Comparison of ENCODE assay signal across 24 mouse cellular contexts in the genomic region with DNA sequence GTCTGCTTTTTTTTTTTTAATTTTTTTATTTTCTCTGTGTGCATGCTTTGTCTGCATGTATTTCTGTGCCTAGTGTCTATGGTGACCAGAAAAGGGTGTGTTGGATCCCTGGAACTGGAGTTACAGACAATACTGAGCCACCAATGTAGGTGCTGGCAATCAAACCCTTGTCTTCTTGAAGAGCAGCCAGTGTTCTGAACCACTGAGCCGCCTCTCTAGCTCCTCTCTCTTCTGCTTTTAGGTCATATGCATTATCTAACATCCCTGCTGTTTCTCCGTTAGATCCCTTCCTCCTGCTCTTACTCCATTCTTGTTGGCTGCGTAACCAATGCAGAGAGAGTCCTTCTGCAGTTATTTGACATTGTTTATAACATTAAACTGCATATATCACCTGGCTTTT. TPM values are rescaled to one million over a fixed set of nuclear protein-coding genes. Genes with fewer than 3 reads are reported as not detected.
DNase-seq lines count a peak whose midpoint lies in the region; ATAC-seq lines count a peak whose summit lies in the region.
"Had no signal": no experiment of that assay in that cellular context is flagged by ENCODE, and none has a peak within 500 bp of the region (broad histone marks: within the 10 kb centered on the region; RNA-seq: fewer than 3 reads in every experiment).

No protein-coding gene starts in this region.

- intact Hi-C loops in heart, postnatal 36 days (cut with DNase I), result no loop called here

- no peak overlapping the region for H3K9ac ChIP-seq in forebrain, embryonic 12.5 days
- no peak overlapping the region for H3K9ac ChIP-seq in forebrain, embryonic 11.5 days (ENCODE audit: low read length)
- H3K9ac ChIP-seq in midbrain, embryonic 11.5 days (ENCODE audit: low read length), result no peak overlapping the region
- no peak overlapping the region for H3K9ac ChIP-seq in midbrain, embryonic 12.5 days (replicated peaks)
- H3K9ac ChIP-seq in neural tube, embryonic 15.5 days (replicated peaks), result no peak overlapping the region
- H3K9ac ChIP-seq: heart, embryonic 15.5 days had no signal

- WGBS in forebrain, embryonic 12.5 days, result 79% methylated on average over 3 of the region's 3 CpGs
- 78% methylated on average over 3 of the region's 3 CpGs for WGBS in forebrain, embryonic 11.5 days
- WGBS in midbrain, embryonic 10.5 days, result 85% methylated on average over 3 of the region's 3 CpGs
- WGBS in midbrain, embryonic 11.5 days, result 69% methylated on average over 3 of the region's 3 CpGs
- WGBS in midbrain, embryonic 12.5 days, result 71% methylated on average over 3 of the region's 3 CpGs
- WGBS in neural tube, embryonic 15.5 days, result 59% methylated on average over 3 of the region's 3 CpGs

- DNase-seq in forebrain, embryonic 11.5 days (ENCODE audit: low spot score), result no peak
- no peak for DNase-seq in midbrain, embryonic 10.5 days (ENCODE audit: low spot score)
- DNase-seq in midbrain, embryonic 11.5 days (ENCODE audit: low spot score, missing footprints), result no peak
- no peak for DNase-seq in right cerebral cortex, postnatal 4 days
- no peak for DNase-seq in heart, postnatal 36 days
- DNase-seq: adrenal gland, adult 8-10 months; cerebellum, adult 11-12 months; cerebellum, postnatal 36 days; gastrocnemius, postnatal 25 days; heart, adult 2 months; kidney, adult 18-20 months; lung, adult 2 months had no signal

- H3K9me3 ChIP-seq in forebrain, embryonic 12.5 days, result peaks cover 18% of the 10 kb centered on the region
- H3K9me3 ChIP-seq in forebrain, embryonic 11.5 days (ENCODE audit: control insufficient read depth, low read length), result peaks cover 7% of the 10 kb centered on the region; the same call in 1 of the 2 replicates
- H3K9me3 ChIP-seq in midbrain, embryonic 10.5 days (replicated peaks), result peaks cover 27% of the 10 kb centered on the region
- H3K9me3 ChIP-seq in midbrain, embryonic 11.5 days (ENCODE audit: control insufficient read depth, low read length), result peaks cover 14% of the 10 kb centered on the region
- peaks cover 19% of the 10 kb centered on the region for H3K9me3 ChIP-seq in midbrain, embryonic 12.5 days
- no peaks in the 10 kb centered on the region for H3K9me3 ChIP-seq in neural tube, embryonic 15.5 days (replicated peaks)
- H3K9me3 ChIP-seq: heart, embryonic 15.5 days had no signal

- H3K27ac ChIP-seq in forebrain, embryonic 12.5 days, result 0 out of 2 replicates have a peak overlapping the region, but pooled peaks have one; percentile 32
- no peak overlapping the region for H3K27ac ChIP-seq in forebrain, embryonic 11.5 days (ENCODE audit: low read depth, low read length)
- H3K27ac ChIP-seq in midbrain, embryonic 10.5 days (replicated peaks), result peak overlapping the region; percentile 86
- no peak overlapping the region for H3K27ac ChIP-seq in midbrain, embryonic 11.5 days (ENCODE audit: low read depth, low read length)
- peak overlapping the region; percentile 84 for H3K27ac ChIP-seq in midbrain, embryonic 12.5 days (replicated peaks)
- H3K27ac ChIP-seq in neural tube, embryonic 15.5 days (replicated peaks), result peak overlapping the region; percentile 51
- H3K27ac ChIP-seq: embryonic facial prominence, embryonic 10.5 days; heart, adult 2 months; heart, embryonic 15.5 days; kidney, postnatal 0 days; stomach, postnatal 0 days had no signal

- peaks cover 46% of the 10 kb centered on the region for H3K4me1 ChIP-seq in forebrain, embryonic 12.5 days
- H3K4me1 ChIP-seq in forebrain, embryonic 11.5 days (replicated peaks; ENCODE audit: control insufficient read depth, insufficient read depth, low read length), result peaks cover 8% of the 10 kb centered on the region; the same call in 1 of the 2 replicates
- H3K4me1 ChIP-seq in midbrain, embryonic 10.5 days, result peaks cover 45% of the 10 kb centered on the region
- peaks cover 18% of the 10 kb centered on the region; the same call in 1 of the 2 replicates for H3K4me1 ChIP-seq in midbrain, embryonic 11.5 days (ENCODE audit: control insufficient read depth, insufficient read depth, low read length)
- peaks cover 39% of the 10 kb centered on the region for H3K4me1 ChIP-seq in midbrain, embryonic 12.5 days
- peaks cover 61% of the 10 kb centered on the region for H3K4me1 ChIP-seq in neural tube, embryonic 15.5 days

- H3K4me3 ChIP-seq in forebrain, embryonic 12.5 days (replicated peaks), result no peak overlapping the region
- no peak overlapping the region for H3K4me3 ChIP-seq in forebrain, embryonic 11.5 days (ENCODE audit: low read depth, low read length)
- no peak overlapping the region for H3K4me3 ChIP-seq in midbrain, embryonic 10.5 days
- no peak overlapping the region for H3K4me3 ChIP-seq in midbrain, embryonic 11.5 days (ENCODE audit: low read depth, low read length)
- no peak overlapping the region for H3K4me3 ChIP-seq in midbrain, embryonic 12.5 days
- H3K4me3 ChIP-seq in neural tube, embryonic 15.5 days (replicated peaks), result no peak overlapping the region
- H3K4me3 ChIP-seq: embryonic facial prominence, embryonic 10.5 days; heart, adult 2 months; heart, embryonic 15.5 days; megakaryocyte, embryonic 14.5 days; myocyte had no signal

- no peaks in the 10 kb centered on the region for H3K27me3 ChIP-seq in forebrain, embryonic 12.5 days
- H3K27me3 ChIP-seq in forebrain, embryonic 11.5 days (ENCODE audit: control insufficient read depth, insufficient read depth, low read length), result no peaks in the 10 kb centered on the region
- no peaks in the 10 kb centered on the region for H3K27me3 ChIP-seq in midbrain, embryonic 10.5 days (ENCODE audit: low read depth, poor library complexity, severe bottlenecking)
- no peaks in the 10 kb centered on the region for H3K27me3 ChIP-seq in midbrain, embryonic 11.5 days (ENCODE audit: control insufficient read depth, insufficient read depth, low read length)
- H3K27me3 ChIP-seq in midbrain, embryonic 12.5 days, result no peaks in the 10 kb centered on the region
- no peaks in the 10 kb centered on the region for H3K27me3 ChIP-seq in neural tube, embryonic 15.5 days (replicated peaks)
- H3K27me3 ChIP-seq: heart, embryonic 15.5 days; megakaryocyte, embryonic 14.5 days; Patski had no signal

- no peak overlapping the region for H3K4me2 ChIP-seq in forebrain, embryonic 12.5 days
- H3K4me2 ChIP-seq in forebrain, embryonic 11.5 days (ENCODE audit: low read depth, low read length, severe bottlenecking), result no peak overlapping the region
- no peak overlapping the region for H3K4me2 ChIP-seq in midbrain, embryonic 11.5 days
- H3K4me2 ChIP-seq in midbrain, embryonic 12.5 days (replicated peaks), result no peak overlapping the region
- H3K4me2 ChIP-seq in neural tube, embryonic 15.5 days, result peak overlapping the region; percentile 31
- H3K4me2 ChIP-seq: heart, embryonic 15.5 days; liver, embryonic 11.5 days had no signal

- no peak for ATAC-seq in forebrain, embryonic 12.5 days (ENCODE audit: low FRiP score)
- ATAC-seq in forebrain, embryonic 11.5 days (replicated peaks; ENCODE audit: low FRiP score), result no peak
- ATAC-seq in midbrain, embryonic 11.5 days (ENCODE audit: low FRiP score), result no peak
- ATAC-seq in midbrain, embryonic 12.5 days (ENCODE audit: low FRiP score, low read depth), result no peak
- no peak for ATAC-seq in neural tube, embryonic 15.5 days (ENCODE audit: low FRiP score)
- ATAC-seq: Patski had no signal

- peaks cover 53% of the 10 kb centered on the region for H3K36me3 ChIP-seq in forebrain, embryonic 12.5 days (replicated peaks)
- peaks cover 2% of the 10 kb centered on the region; the same call in 1 of the 2 replicates for H3K36me3 ChIP-seq in forebrain, embryonic 11.5 days (ENCODE audit: control insufficient read depth, insufficient read depth, low read length)
- peaks cover 48% of the 10 kb centered on the region for H3K36me3 ChIP-seq in midbrain, embryonic 10.5 days
- peaks cover 24% of the 10 kb centered on the region for H3K36me3 ChIP-seq in midbrain, embryonic 11.5 days (ENCODE audit: control insufficient read depth, insufficient read depth, low read length)
- peaks cover 49% of the 10 kb centered on the region for H3K36me3 ChIP-seq in midbrain, embryonic 12.5 days
- H3K36me3 ChIP-seq in neural tube, embryonic 15.5 days, result peaks cover 35% of the 10 kb centered on the region
- H3K36me3 ChIP-seq: heart, embryonic 15.5 days had no signal

RNA-seq across cellular contexts. Expression of a gene that starts 8.6 kb away (rescaled TPM):
- 185 and 202 TPM in 2 replicates for polyA plus RNA-seq in forebrain, embryonic 12.5 days (2016; fragmentation: Nextera tagmentation; extraction: Ambion mirVana)
- 24.9 and 27.1 TPM in 2 replicates for polyA plus RNA-seq in forebrain, embryonic 11.5 days (2014; fragmentation: Nextera tagmentation; extraction: Ambion mirVana)
- polyA plus RNA-seq in midbrain, embryonic 10.5 days (2016; fragmentation: Nextera tagmentation; extraction: Ambion mirVana), result 25.7 and 51.3 TPM in 2 replicates
- 39.8 and 40.5 TPM in 2 replicates for polyA plus RNA-seq in midbrain, embryonic 11.5 days (2014; fragmentation: Nextera tagmentation; extraction: Ambion mirVana)
- 193 and 198 TPM in 2 replicates for polyA plus RNA-seq in midbrain, embryonic 12.5 days (2016; fragmentation: Nextera tagmentation; extraction: Ambion mirVana)
- 394 and 482 TPM in 2 replicates for polyA plus RNA-seq in neural tube, embryonic 15.5 days (2015; fragmentation: Nextera tagmentation; extraction: Ambion mirVana)
- 1 to 10 TPM in 1 of 2 experiments, under 1 TPM in 1; 0.68 to 1.1 TPM for total RNA-seq in heart, postnatal 36 days (2021)
- polyA plus RNA-seq: Patski had no signal

RNA-seq across cellular contexts. Expression of a gene that starts 43.5 kb away (rescaled TPM):
- polyA plus RNA-seq in forebrain, embryonic 12.5 days (2016; fragmentation: Nextera tagmentation; extraction: Ambion mirVana), result 0.09 and 0.15 TPM in 2 replicates
- polyA plus RNA-seq in forebrain, embryonic 11.5 days (2014; fragmentation: Nextera tagmentation; extraction: Ambion mirVana), result 0.09 and 0.17 TPM in 2 replicates
- polyA plus RNA-seq in midbrain, embryonic 10.5 days (2016; fragmentation: Nextera tagmentation; extraction: Ambion mirVana), result 0.11 and 0.27 TPM in 2 replicates
- polyA plus RNA-seq in midbrain, embryonic 11.5 days (2014; fragmentation: Nextera tagmentation; extraction: Ambion mirVana), result 0.22 and 0.39 TPM in 2 replicates
- polyA plus RNA-seq in midbrain, embryonic 12.5 days (2016; fragmentation: Nextera tagmentation; extraction: Ambion mirVana), result 0.11 and 0.18 TPM in 2 replicates
- 0.22 and 0.29 TPM in 2 replicates for polyA plus RNA-seq in neural tube, embryonic 15.5 days (2015; fragmentation: Nextera tagmentation; extraction: Ambion mirVana)
- not detected for total RNA-seq in heart, postnatal 36 days (2021)
- total RNA-seq: adrenal gland, adult 8-10 months; gastrocnemius, postnatal 25 days; heart, adult 2 months; layer of hippocampus, adult 18-20 months had no signal
- polyA plus RNA-seq: heart, adult 2 months; liver, embryonic 11.5 days; myocyte; Patski had no signal

Comparison
In these comparisons a context has a peak if more than half of its experiments do, and no peak if none do; other contexts are left out.
1. H3K27ac ChIP-seq: peak in forebrain, embryonic 12.5 days (single experiment), midbrain, embryonic 10.5 days (single experiment), midbrain, embryonic 12.5 days (single experiment) and neural tube, embryonic 15.5 days (single experiment); none in forebrain, embryonic 11.5 days (single experiment) and midbrain, embryonic 11.5 days (single experiment).